Mouse (Mus musculus): Measurements from ENCODE around the gene Pink1. TPM values are rescaled to one million over a fixed set of nuclear protein-coding genes. Genes with fewer than 3 reads are reported as not detected.

Gene Pink1
- 302 and 330 TPM in 2 replicates for total RNA-seq (2014; rRNA removed; ENCODE audit: low replicate concordance)
- 152 and 159 TPM in 2 replicates for polyA plus RNA-seq (2015; fragmentation: Nextera tagmentation; extraction: Ambion mirVana)

DNA sequence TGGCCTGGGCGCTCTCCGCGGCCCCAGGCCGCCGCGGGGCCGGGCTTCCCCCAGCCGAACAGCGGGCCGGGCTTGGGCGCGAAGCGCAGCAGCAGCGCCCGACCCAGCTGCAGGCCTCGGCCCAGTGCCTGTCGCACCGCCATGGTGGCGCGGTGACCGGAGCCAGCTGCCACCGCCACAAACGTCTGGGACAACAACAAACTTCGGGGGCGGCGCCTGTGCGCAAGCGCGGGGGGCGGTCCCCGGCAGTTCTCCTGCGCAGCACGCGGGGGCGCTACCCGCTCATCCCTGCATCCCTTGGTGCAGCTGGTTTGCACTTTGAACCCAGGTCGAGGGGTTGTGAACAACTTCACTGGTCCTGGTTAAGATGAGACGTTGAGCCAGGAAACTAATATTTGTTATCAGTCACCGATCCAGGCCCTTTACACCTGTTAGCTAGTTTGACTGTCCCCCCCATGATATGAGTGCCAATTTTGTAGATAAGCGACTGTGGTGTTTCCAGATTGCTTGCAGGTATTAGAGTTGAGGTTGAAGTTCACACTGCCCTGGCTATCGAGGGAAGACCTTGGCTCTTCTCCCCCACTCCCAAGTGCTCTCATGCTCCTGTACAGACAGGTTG, at the start of gene Pink1:
Pink1 (minus strand) TSS at position 231 of the 619 bp plus-strand sequence.
- no peaks in the 10 kb centered on the region for H3K36me3 ChIP-seq (replicated peaks; ENCODE audit: control insufficient read depth, insufficient read depth, low read length)
- WGBS, result 3% methylated on average over 40 of the region's 41 CpGs
- TF ChIP-seq CTCF (IDR thresholded peaks at IDR 0.05; ENCODE audit: low read depth) (peak; percentile 81), EP300 (IDR thresholded peaks at IDR 0.05; ENCODE audit: low read depth) (no peak)

DNA sequence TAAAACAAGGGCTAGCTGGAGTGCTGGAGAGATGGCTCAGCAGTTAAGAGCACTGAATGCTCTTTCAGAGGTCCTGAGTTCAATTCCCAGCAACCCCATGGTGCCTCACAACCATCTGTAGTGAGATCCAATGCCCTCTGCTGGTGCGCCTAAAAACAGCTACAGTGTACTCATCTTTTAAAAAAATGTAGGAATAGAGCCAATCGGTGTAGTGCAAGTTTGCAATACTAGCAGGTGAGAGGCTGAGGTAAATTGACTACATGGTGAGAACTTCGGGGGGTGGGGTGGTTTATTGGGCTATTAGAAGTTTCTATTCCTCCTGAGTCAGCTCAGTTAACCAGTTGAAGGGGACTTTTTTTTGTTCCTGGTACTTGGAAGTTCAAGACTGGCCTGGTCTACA, 49.0 kb upstream of the Pink1 start:
- no peaks in the 10 kb centered on the region for H3K36me3 ChIP-seq (replicated peaks; ENCODE audit: control insufficient read depth, insufficient read depth, low read length)
- H3K27me3 ChIP-seq (ENCODE audit: control insufficient read depth, insufficient read depth, low read length), result peaks cover under 1% of the 10 kb centered on the region; the same call in 1 of the 2 replicates
- no peak overlapping the region for H3K4me3 ChIP-seq (ENCODE audit: low read depth, low read length)
- H3K4me1 ChIP-seq (ENCODE audit: control insufficient read depth, insufficient read depth), result no peaks in the 10 kb centered on the region
- H3K9ac ChIP-seq (replicated peaks; ENCODE audit: low read depth, low read length), result no peak overlapping the region
- 82% methylated on average over 3 of the region's 3 CpGs for WGBS
- no peak overlapping the region for H3K27ac ChIP-seq (ENCODE audit: low read depth)
- no peak for DNase-seq (ENCODE audit: low spot score)
- H3K4me2 ChIP-seq (ENCODE audit: low read depth, low read length), result no peak overlapping the region
- TF ChIP-seq EP300 (IDR thresholded peaks at IDR 0.05; ENCODE audit: low read depth), result no peak
- no peak for TF ChIP-seq CTCF (IDR thresholded peaks at IDR 0.05; ENCODE audit: low read depth)
- no peaks in the 10 kb centered on the region for H3K9me3 ChIP-seq (replicated peaks; ENCODE audit: control insufficient read depth, low read length)
- no peak for ATAC-seq (ENCODE audit: insufficient read depth, low read depth)

More for the DNA sequence above, at the start of gene Pink1:
- peaks cover 16% of the 10 kb centered on the region for H3K4me1 ChIP-seq (ENCODE audit: control insufficient read depth, insufficient read depth)
- no peaks in the 10 kb centered on the region for H3K9me3 ChIP-seq (replicated peaks; ENCODE audit: control insufficient read depth, low read length)
- peak within 1 kb of the TSS; percentile 85 for H3K4me3 ChIP-seq (ENCODE audit: low read depth, low read length)
- H3K27ac ChIP-seq (ENCODE audit: low read depth), result peak within 1 kb of the TSS; percentile 100
- peak within 1 kb of the TSS; percentile 97 for H3K9ac ChIP-seq (replicated peaks; ENCODE audit: low read depth, low read length)
- DNase-seq (ENCODE audit: low spot score), result peak; percentile 76
- ATAC-seq (ENCODE audit: insufficient read depth, low read depth), result peak; percentile 75
- peak within 1 kb of the TSS; percentile 70 for H3K4me2 ChIP-seq (ENCODE audit: low read depth, low read length)
- H3K27me3 ChIP-seq (ENCODE audit: control insufficient read depth, insufficient read depth, low read length), result 0 out of 2 replicates have a peak, but pooled peaks cover 3% of the 10 kb centered on the region

DNA sequence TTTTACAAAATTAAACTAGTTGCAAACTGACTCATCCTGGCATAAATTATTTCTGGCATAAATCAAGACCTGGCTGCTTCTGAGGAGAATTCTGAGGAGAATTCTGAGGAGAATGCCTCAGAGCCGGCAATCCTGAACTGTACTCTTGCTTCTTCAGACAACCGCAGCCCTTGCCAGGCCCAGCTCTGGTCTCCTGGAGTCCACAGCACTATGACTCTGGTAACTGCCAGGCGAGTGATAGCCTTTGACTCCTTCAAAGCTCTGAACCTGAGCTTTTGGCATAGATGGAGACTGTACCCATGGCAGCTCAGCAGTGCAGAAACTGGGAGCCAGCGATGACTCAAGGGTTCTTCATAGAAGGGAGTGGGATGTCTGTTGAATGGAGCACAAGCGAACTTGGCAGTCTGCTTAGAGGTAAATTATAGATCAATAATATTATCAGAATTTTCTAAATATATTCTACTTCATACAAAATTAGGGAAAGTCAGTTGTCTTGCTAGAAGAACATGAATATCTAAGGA, 44.9 kb upstream of the Pink1 start:
- 66% methylated on average over 5 of the region's 5 CpGs for WGBS
- no peak overlapping the region for H3K4me3 ChIP-seq (ENCODE audit: low read depth, low read length)
- H3K36me3 ChIP-seq (replicated peaks; ENCODE audit: control insufficient read depth, insufficient read depth, low read length), result no peaks in the 10 kb centered on the region
- no peak overlapping the region for H3K9ac ChIP-seq (replicated peaks; ENCODE audit: low read depth, low read length)
- TF ChIP-seq EP300 (IDR thresholded peaks at IDR 0.05; ENCODE audit: low read depth), result no peak
- no peak for TF ChIP-seq CTCF (IDR thresholded peaks at IDR 0.05; ENCODE audit: low read depth)
- no peak overlapping the region for H3K4me2 ChIP-seq (ENCODE audit: low read depth, low read length)
- no peaks in the 10 kb centered on the region for H3K9me3 ChIP-seq (replicated peaks; ENCODE audit: control insufficient read depth, low read length)
- ATAC-seq (ENCODE audit: insufficient read depth, low read depth), result no peak
- peaks cover 15% of the 10 kb centered on the region for H3K4me1 ChIP-seq (ENCODE audit: control insufficient read depth, insufficient read depth)
- DNase-seq (ENCODE audit: low spot score), result no peak
- no peak overlapping the region for H3K27ac ChIP-seq (ENCODE audit: low read depth)
- peaks cover 4% of the 10 kb centered on the region; the same call in 1 of the 2 replicates for H3K27me3 ChIP-seq (ENCODE audit: control insufficient read depth, insufficient read depth, low read length)

DNA sequence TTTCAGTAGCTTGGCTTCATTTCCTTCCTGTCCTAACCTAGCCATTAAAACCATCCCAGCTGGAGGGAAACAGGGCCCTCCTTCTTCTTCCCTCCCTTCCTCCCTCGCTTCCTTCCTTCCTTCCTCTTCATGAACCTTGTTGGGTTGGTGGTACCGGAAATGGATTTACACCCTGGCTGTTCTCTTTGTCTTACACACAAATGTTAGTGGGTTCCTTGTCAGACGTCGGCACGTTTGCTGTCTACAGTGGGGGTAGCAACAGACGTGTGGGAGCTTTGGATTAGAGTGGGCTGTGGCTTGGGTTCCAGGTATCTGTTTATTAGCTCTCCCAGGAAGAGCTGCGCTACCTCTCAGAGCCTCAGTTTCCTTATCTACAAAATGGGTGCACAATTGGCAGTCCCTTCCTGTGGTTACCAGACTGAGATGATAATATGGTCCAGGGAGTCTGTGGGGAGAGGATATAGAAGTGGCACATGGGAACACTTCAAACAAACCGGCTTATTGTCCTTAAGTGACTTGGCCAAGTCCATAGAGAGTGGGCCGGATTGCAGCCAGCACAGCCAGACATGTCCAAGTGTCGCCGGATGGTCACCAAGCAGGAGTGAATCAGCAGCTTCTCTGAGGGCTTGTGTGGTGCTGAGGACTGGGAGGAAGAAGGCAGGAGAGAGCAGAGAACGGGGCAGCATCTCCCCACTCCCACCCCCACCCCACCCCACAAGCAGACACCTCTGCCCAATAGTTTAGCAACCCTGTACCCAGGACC, 42.6 kb upstream of the Pink1 start:
- no peak for TF ChIP-seq CTCF (IDR thresholded peaks at IDR 0.05; ENCODE audit: low read depth)
- no peak for TF ChIP-seq EP300 (IDR thresholded peaks at IDR 0.05; ENCODE audit: low read depth)
- Histone ChIP-seq H3K9ac (replicated peaks; ENCODE audit: low read depth, low read length) (no peak overlapping the region), H3K27ac (ENCODE audit: low read depth) (peak overlapping the region; percentile 61), H3K36me3 (replicated peaks; ENCODE audit: control insufficient read depth, insufficient read depth, low read length) (no peaks in the 10 kb centered on the region), H3K9me3 (replicated peaks; ENCODE audit: control insufficient read depth, low read length) (no peaks in the 10 kb centered on the region), H3K4me2 (ENCODE audit: low read depth, low read length) (peak overlapping the region; percentile 66), H3K4me1 (ENCODE audit: control insufficient read depth, insufficient read depth) (peaks cover 15% of the 10 kb centered on the region), H3K27me3 (ENCODE audit: control insufficient read depth, insufficient read depth, low read length) (peaks cover 4% of the 10 kb centered on the region; the same call in 1 of the 2 replicates), H3K4me3 (ENCODE audit: low read depth, low read length) (peak overlapping the region; percentile 44; the same call in 1 of the 2 replicates)
- WGBS, result 63% methylated on average over 12 of the region's 12 CpGs
- ATAC-seq (ENCODE audit: insufficient read depth, low read depth) (no peak), DNase-seq (ENCODE audit: low spot score) (peak; percentile 12)

DNA sequence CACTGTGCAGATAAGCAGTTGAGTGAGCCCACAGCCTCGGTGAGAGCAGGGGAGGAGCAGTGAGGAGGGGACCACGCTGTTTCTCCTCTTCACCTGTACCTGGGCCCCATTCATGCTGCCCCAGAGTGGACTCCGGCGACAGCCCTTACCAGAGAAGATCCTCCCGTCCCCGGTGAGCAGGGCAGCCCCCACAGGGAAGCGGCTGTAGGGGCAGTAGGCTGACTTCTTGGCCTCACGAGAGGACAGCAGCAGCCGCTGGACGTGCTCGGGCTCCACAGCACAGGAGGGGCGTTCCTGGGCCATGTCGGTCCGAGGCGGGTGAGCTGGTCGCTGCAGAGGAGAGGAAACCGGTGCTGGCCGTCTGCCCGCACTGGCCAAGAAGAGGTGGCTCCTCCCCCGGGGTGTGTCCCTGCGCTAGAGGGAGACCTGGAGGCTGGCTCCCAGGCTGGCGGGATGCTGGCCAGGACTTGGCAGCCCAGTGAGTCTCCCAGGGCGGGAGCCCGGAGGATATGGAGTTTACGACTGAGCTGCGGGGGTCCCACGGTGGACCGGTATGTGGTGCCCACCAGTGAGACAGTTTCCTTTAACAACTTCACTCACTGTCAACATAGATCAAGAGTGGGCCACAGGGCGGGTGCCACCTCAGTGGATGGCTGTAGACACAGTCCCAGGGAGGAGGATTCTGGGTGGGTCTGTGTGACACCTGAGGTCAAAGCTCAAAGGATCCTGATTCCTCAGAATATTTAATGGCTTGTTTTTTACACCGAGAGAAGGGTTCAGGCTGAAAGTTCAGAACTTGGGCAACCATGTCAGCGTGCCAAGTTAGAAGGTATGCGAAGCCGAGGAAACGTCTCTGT, 41.8 kb upstream of the Pink1 start, which contains the start of gene Cda:
Cda (minus strand) TSS at position 352 of the 857 bp plus-strand sequence.
- H3K36me3 ChIP-seq (replicated peaks; ENCODE audit: control insufficient read depth, insufficient read depth, low read length), result no peaks in the 10 kb centered on the region
- H3K27me3 ChIP-seq (ENCODE audit: control insufficient read depth, insufficient read depth, low read length), result peaks cover 4% of the 10 kb centered on the region; the same call in 1 of the 2 replicates
- DNase-seq (ENCODE audit: low spot score), result peak; percentile 84
- peak within 1 kb of the TSS; percentile 66 for H3K4me2 ChIP-seq (ENCODE audit: low read depth, low read length)
- TF ChIP-seq EP300 (IDR thresholded peaks at IDR 0.05; ENCODE audit: low read depth) (no peak), CTCF (IDR thresholded peaks at IDR 0.05; ENCODE audit: low read depth) (peak; percentile 19; the same call in 1 of the 2 replicates)
- ATAC-seq (ENCODE audit: insufficient read depth, low read depth), result peak; percentile 93
- H3K4me3 ChIP-seq (ENCODE audit: low read depth, low read length), result peak within 1 kb of the TSS; percentile 44
- no peaks in the 10 kb centered on the region for H3K9me3 ChIP-seq (replicated peaks; ENCODE audit: control insufficient read depth, low read length)
- peak within 1 kb of the TSS; percentile 21; the same call in 1 of the 2 replicates for H3K9ac ChIP-seq (replicated peaks; ENCODE audit: low read depth, low read length)
- H3K27ac ChIP-seq (ENCODE audit: low read depth), result peak within 1 kb of the TSS; percentile 61
- 7% methylated on average over 34 of the region's 34 CpGs for WGBS
- peaks cover 15% of the 10 kb centered on the region for H3K4me1 ChIP-seq (ENCODE audit: control insufficient read depth, insufficient read depth)

Measured in heart, postnatal 0 days (tissue).